Mouse (Mus musculus): ENCODE measurements around the gene Gm14409. TPM values are rescaled to one million over a fixed set of nuclear protein-coding genes. Genes with fewer than 3 reads are reported as not detected.
"Not testable (repeated sequence)": the region's sequence is repeated elsewhere in the genome, so short reads cannot be mapped to it uniquely, and the experiment has no call there.

Gene Gm14409
- total RNA-seq (2014; fragmentation: Nextera tagmentation) = not detected in 2 replicates
- not detected in 2 replicates for total RNA-seq (2017)

DNA sequence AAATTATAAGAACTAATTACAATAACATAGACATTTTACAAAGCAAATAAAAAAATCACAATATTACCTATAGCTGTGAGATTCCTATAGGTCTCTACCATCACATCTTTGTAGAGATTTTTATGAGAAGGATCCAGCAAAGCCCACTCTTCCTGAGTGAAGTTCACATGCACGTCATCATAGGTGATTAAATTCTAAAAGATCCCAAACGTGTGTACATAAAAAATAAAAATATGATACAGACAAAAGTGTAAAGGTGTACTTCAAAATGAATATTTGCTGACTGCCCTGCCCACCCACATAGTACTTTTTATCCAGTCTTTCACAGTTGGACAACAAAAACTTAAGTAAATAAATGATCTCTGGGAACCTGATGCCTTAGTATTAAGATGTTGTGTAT is at the start of gene Gm14409:
TSS of gene Gm14409 (minus strand) at position 101 of the 400 bp plus-strand sequence.
- not testable (repeated sequence) for ATAC-seq (replicated peaks; ENCODE audit: poor library complexity, severe bottlenecking)

DNA sequence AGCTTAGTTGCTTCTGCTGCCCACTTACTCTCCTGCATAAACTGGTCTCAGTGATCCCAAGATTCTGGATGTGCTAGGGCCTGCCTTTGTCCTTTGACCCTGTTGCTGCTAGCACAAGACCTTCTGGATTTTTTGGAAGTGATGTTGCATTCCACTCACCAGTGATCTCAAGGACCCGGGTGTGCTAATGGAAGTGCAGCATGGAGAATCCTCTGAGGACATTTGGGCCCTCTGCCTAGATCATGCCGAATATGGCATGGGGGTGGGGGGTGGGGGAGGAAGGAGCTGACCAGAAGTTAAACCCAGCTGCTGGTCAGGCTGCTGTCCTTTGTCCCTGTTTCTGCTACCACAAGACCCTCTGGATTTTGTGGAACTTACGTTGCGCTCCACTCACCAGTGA is 42.8 kb upstream of the Gm14409 start:
- ATAC-seq (replicated peaks; ENCODE audit: poor library complexity, severe bottlenecking) = not testable (repeated sequence)

DNA sequence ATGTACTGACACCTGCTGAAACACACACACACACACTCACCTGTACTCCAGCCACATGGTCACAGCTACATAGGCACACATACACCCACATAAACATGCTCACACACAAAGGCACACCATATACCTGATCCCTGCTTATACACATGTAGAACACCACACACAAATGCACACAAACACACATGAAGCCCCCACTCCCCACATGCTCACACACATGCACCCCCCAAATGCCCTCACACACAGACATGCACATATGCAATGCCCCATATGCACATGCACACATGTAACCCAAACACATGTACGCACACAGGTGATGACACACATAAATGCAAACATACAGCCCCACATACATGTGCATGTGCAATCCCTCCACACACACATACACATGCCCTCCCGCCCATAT is 38.1 kb upstream of the Gm14409 start:
- not testable (repeated sequence) for ATAC-seq (replicated peaks; ENCODE audit: poor library complexity, severe bottlenecking)

DNA sequence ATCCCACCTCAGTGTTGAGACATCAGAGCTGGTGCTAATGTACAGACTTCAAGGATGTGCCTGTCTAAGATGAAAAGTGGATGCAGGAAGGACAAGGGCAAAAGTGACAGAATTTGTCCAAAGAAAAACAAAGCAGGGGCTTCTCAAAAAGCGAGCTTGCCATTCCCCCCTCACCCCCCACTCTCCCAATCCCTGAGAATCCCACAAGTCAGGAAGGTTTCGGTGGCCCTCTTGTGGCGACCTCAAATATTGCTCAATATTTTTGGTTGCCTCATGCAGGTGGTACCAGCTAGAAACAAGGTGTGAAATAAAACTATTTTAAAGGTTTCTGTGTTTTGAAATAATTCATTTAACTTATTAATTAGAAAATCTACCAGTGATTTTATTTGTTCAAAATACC is 16.9 kb upstream of the Gm14409 start:
- ATAC-seq (replicated peaks; ENCODE audit: poor library complexity, severe bottlenecking) = not testable (repeated sequence)

DNA sequence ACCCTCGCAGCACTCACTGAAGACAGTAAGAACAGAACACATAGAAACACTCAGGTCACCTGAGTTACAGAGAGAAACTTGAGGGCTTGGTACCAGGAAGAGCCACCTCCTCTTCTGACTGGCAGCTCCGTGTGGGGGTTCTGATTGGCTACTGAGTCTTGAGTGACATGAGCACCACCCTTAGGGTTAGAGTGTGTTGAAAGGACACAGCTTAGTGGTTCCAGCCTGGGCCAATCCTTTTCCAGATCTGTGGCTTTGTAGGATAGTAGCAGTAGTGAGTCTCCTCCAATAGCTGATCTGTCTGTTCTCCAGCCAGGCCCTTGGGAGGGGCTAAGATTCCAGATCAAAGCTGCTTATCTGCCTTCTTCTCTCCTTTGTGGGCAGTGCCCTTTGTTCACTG is 10.9 kb upstream of the Gm14409 start:
- not testable (repeated sequence) for ATAC-seq (replicated peaks; ENCODE audit: poor library complexity, severe bottlenecking)

DNA sequence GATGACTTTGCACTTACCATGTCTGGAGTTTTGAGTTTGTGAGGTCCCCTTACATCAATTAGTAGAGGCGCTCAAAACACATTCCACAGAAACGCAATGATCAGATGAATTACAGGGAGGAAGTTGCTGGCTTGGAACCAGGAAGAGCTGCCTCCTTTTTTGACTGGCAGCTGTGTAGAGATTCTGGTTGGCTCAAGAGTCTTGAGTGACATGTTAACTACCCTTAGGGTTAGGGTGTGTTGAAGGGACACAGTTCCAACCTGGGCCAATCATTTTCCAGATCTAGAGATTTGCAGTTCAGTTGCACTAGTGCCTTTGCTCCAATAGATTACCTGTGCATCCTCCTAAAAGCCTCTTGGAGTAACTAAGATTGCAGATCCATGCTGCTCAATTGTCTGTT is 5.4 kb upstream of the Gm14409 start:
- not testable (repeated sequence) for ATAC-seq (replicated peaks; ENCODE audit: poor library complexity, severe bottlenecking)

DNA sequence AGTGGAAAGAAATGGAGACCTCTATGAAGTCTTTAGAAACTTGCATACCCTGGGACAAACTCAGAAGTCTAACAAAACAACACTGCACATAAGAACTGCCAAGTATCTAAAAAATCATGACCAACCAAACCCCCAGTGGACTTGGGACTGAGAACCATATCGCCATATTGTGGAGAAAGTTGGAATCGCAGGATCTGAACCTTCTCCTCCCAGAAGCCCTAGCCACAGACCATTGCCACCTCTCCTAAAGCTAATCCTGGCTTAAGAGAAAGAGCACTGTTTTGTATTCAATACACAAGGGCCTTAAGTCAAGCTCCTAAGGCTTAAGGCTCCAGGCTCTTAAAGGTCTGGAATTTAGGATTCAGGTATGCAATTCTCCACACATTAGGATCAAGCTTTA is 19.4 kb downstream of the Gm14409 start:
- not testable (repeated sequence) for ATAC-seq (replicated peaks; ENCODE audit: poor library complexity, severe bottlenecking)

DNA sequence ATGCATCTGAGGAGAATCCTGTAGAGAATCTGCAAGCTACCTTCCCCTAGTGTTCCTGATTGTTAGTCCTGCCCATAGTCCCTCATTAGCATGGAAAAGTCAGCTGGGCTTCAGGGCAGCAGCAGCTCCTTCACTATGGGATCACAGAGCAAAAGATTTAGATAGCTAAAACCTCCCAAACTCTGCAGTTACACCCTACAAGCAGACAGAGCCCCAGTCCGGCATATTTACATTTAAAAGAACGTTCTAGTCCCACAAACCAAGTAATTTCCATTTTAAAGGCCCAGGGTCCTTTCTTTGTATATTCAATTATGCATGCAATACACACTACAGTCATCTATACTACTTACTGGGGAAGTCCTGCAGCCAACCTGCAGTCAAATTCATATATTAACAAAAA is 36.4 kb downstream of the Gm14409 start:
- ATAC-seq (replicated peaks; ENCODE audit: poor library complexity, severe bottlenecking) = not testable (repeated sequence)

Other genes with a start within 250 kb of the Gm14409 start
- 4.2 and 9.1 TPM in 2 replicates for gene Gm14401, start 192.7 kb downstream of the Gm14409 start, total RNA-seq (2014; fragmentation: Nextera tagmentation)
- not detected in 2 replicates for gene Gm14401, start 192.7 kb downstream of the Gm14409 start, total RNA-seq (2017)
- gene Gm14410, start 60.6 kb downstream of the Gm14409 start, total RNA-seq (2014; fragmentation: Nextera tagmentation) = 23.6 and 32.8 TPM in 2 replicates
- 22.1 and 34.2 TPM in 2 replicates for gene Gm14410, start 60.6 kb downstream of the Gm14409 start, total RNA-seq (2017)
- gene Gm14412, start 57.3 kb upstream of the Gm14409 start, total RNA-seq (2014; fragmentation: Nextera tagmentation) = 0.45 TPM in 1 of 2 replicates, not detected in the other
- 0.10 and 0.22 TPM in 2 replicates for gene Gm14412, start 57.3 kb upstream of the Gm14409 start, total RNA-seq (2017)
- 1.8 and 5.1 TPM in 2 replicates for gene Gm14418, start 131.3 kb upstream of the Gm14409 start, total RNA-seq (2014; fragmentation: Nextera tagmentation)
- 1.8 and 5.4 TPM in 2 replicates for gene Gm14418, start 131.3 kb upstream of the Gm14409 start, total RNA-seq (2017)
- gene Zfp970, start 197.7 kb upstream of the Gm14409 start, total RNA-seq (2014; fragmentation: Nextera tagmentation) = 11.7 and 27.4 TPM in 2 replicates
- gene Zfp970, start 197.7 kb upstream of the Gm14409 start, total RNA-seq (2017) = 13.9 and 14.8 TPM in 2 replicates
- gene Gm14403, start 231.2 kb upstream of the Gm14409 start, total RNA-seq (2014; fragmentation: Nextera tagmentation) = 3.0 and 9.5 TPM in 2 replicates
- 9.1 and 9.6 TPM in 2 replicates for gene Gm14403, start 231.2 kb upstream of the Gm14409 start, total RNA-seq (2017)

All from granulocyte monocyte progenitor cell, adult 5-6 weeks (primary cell).